Mouse (Mus musculus) urinary bladder, postnatal 14 days (tissue): Measurements from ENCODE around the gene Krt16.

Source experiments
- DNase-seq: peaks from one replicate; pipeline ENCODE4 v3.0.0; 2021; ENCODE audit warnings: low spot score

Gene Krt16

DNA sequence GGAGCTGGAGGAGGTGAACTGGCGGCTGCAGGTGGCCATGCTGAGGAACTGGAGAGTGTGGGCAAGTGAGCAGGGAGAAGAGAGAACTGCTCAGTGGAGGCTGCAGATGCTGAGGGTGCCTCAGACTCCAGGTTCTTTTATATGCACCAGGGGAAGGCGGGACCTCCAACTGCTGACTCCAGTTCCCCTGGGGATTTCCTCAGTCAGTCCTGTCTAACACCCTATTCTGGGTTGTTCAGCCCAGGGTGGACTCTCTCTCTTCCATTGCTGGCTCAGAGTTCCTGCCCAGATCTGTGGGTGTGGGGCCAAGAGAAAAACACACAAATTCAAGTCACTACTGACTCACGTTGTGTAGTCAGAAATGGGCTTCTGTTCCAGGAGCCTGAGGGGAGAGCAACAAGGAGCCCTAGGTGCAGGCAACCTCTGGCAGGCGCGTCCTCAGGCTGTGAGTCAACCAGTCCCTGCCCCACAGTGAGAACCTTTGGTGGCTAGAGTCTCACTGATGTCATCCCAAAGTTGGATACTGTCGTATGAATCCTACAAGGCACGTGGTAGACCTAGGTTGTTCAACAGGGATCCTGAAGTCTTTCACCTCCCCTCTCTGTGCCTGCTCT lies at the start of gene Krt16:
TSS of gene Krt16 (minus strand) at position 51 of the 614 bp plus-strand sequence.
- no peak for DNase-seq

DNA sequence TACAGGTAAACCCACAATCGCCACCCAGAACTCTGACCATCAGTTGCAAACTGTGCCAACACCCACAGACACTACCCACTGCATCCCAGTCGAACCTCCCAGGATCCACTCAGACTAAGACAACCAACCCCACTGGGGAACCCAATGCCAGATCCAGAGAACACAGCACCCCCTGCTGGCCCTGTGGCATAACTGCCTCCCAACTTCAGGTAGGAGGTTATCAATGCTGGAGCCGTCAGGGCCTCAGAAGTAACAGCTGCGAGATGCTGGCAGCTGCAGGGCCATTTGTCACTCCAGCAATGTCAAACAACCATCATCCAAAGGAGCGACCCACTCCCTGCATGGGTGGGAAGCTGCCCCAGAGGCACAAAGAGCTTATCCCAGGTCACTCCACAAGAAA lies 49.1 kb upstream of the Krt16 start:
- no peak for DNase-seq

- peak; percentile 89 for DNase-seq
Measured at GRCm38 (mm10) chr11:100295308-100295707, 46.6 kb upstream of the Krt16 start.

- DNase-seq: no peak
Measured at GRCm38 (mm10) chr11:100292884-100293283, 44.2 kb upstream of the Krt16 start.

GRCm38 (mm10) chr11:100290235-100290634 lies 41.5 kb upstream of the Krt16 start:
- no peak for DNase-seq

- DNase-seq: peak; percentile 92
Measured at GRCm38 (mm10) chr11:100288942-100289341, 40.2 kb upstream of the Krt16 start.

DNA sequence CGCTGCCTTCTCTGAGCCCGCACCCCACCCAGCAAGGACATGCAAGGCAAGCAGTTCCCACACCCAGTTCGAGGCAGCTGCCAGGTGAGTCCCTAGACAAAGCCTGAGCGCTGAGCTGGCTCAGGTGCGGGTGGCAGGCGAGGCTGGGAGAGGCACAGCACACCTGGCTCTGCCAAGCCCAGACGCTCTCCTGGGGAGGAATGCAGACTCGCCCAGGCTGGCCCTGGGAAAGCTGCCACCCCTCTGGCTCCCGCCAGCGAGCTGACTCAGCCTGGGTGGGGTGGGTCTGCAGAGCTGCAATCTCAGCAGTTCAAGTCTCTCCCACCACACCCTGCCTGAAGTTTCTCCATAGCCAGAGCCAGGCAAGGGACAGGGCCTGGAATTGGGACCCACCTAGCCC lies 38.3 kb upstream of the Krt16 start:
- peak; percentile 93 for DNase-seq

DNA sequence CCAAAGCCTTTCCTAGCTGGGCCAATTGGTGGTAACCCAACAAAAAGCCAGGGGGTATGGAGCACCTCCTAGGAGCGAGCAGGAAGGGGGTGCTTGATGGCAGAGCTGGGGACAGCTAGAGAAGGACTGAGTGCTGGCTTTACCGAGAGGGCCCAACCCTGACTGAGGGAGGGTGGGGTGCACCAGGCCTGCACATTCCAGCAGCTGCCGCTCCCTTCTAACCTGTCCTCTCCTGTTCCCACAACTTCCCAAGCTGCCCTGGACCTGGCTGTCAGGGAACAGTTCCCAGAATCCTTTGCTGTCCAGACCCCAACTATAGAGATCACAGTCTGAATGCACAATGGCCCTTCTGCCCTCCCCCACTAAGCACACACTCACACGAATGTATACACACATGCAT lies 36.3 kb upstream of the Krt16 start:
- DNase-seq: peak; percentile 64

DNA sequence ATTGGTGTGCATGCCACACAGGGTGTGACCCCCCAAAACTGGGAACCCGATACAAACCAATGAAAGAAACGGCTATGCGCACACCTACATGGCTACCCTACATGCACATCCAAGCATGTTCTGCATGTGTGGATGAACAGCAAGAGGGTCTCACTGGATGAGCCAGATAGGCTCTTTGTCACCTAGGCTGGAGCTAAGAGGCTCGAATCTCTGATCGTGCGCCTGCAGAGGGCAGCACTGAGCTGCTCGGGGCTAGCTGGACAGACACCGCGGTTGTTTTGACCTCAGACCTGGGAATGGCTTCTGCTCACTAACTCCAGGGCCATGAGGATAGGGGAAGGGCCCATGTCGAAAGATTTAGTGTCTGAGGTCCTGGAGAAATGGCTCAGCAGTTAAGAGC lies 33.8 kb upstream of the Krt16 start:
- peak; percentile 92 for DNase-seq

GRCm38 (mm10) chr11:100281596-100282544 lies 33.2 kb upstream of the Krt16 start:
- peak; percentile 91 for DNase-seq

DNA sequence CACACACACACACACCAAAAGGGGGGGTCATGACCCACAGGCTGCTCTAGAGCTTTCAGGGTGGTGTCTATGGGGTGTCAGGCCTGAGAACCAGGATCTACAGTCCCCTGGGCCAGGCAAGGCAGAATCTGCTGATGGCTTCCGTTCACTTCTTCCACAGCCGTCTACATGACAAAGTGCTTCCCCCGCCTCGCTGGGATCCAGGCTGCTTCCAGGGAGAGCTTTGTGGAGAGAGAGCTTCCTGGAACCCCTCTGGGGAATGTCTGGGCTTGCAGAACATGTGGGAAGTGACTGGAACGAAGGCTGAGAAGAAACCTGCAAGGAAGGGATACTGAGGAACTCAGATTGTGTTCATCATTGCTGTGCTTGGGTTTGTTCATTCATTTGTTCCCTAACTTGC lies 30.1 kb upstream of the Krt16 start:
- no peak for DNase-seq

GRCm38 (mm10) chr11:100277726-100278480 lies 29.2 kb upstream of the Krt16 start:
- DNase-seq: no peak

GRCm38 (mm10) chr11:100275466-100275865 lies 26.8 kb upstream of the Krt16 start:
- DNase-seq: no peak

DNA sequence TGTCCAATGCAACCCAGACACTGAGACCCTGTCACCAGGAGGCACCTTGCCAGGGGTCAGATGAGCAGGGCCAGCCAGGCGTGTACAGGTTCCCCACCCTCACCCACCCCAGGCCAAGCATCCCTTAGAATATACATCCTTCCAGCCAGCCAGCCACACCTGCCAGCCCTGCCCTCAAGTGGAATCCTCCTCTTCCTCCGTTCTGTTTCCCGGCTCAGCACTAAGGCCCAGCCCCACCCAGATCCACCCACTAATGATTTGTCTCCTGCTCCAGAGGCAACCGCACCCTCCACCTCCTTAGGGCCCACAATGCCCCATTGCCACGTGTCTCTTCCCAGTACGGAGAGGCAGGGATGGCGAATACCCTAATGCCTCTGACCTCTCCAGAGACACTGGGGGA lies 26.0 kb upstream of the Krt16 start:
- DNase-seq: no peak

DNA sequence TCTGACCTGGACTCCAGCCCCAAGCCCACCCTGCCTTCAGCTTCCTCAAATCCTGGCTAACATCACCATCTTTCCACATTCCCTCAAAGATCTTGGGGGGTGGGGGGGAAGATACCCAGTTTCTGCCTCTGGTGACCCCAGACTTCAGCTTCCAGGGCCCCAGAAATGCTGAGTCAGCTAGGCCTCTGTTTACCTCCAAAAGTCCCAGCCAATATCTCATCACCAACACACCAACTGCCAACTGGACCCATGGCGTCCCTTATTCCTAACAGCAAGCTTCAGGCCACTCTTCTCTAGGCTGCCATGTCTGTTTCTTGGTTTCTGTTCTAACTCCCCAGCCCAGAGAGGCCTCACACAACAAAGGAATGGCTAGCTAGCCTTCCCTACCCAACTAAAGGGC lies 23.2 kb upstream of the Krt16 start:
- no peak for DNase-seq

DNA sequence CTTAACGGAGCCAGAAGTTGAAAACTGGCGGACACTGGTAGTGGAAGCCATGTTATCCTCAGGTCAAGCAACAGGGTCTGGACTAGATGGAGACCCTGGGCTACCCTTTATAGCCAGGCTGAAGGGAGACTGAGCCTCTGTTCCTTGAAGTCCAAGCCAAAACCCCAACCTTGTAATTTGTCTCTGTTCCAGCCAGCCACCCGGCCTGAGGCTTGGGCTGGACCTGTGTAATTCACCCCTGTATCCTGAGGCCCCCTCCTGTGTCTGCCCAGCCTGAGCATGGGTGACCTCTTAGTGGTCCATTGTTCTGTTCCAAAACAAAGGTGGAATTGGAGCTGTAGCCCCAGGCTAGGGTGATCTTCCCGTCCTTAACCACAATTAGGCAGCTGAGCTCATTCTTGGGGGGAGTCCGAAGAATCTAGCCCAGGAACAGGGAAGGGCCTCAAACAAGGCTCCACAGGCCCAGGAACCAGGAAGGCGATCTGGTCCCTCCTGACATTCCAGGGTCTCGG lies 21.2 kb upstream of the Krt16 start, which contains the start of gene Krt42:
TSS of gene Krt42 (minus strand) at position 51 of the 512 bp plus-strand sequence.
- DNase-seq: no peak

DNA sequence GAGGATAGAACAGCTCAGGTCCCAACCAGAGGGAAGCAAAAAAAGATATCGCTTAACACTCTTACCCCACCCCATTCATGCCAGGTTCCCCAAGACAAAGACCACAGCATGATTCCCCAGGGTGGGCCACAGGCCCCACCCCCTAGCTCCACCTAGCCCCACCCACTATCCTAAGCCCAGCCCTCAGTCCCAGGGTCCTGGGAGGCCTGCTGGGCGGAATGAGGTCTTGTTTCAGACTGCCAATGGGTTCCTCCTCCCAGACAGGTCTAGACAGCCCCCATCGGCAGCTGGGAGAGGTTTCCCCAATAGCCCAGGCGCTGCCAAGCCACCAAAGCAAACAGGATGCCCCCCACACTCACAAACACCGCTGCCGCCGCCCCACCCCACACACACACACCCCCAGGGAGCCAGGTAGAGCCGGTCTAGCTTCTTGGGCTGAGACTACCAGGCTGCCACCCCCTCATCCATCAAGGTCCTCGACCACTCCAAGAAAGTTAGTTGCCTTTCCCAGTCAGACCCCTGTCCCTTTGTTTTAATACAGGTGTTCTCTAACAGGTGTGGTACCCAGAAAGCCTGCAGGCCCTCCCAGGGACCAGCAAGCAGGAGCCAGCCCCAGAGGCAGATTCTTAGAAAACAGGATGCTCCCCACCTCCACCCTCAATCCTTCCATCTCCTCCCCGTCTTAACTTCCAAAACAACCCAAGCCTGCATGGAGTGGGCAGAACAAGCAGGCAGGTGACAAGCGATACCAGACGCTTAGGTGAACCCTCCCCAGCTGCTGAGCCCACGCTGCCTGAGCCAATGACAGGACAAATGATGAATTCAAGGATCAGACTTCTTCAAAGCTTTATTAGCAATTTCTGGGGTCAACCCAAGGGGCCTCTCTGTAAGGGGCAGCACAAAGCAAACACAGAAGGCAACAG lies 13.6 kb upstream of the Krt16 start:
- DNase-seq: no peak

GRCm38 (mm10) chr11:100261235-100261605 lies 12.5 kb upstream of the Krt16 start:
- no peak for DNase-seq

GRCm38 (mm10) chr11:100260514-100261234 lies 12.0 kb upstream of the Krt16 start, which contains the start of gene Krt17:
Gene Krt17 (minus strand): TSS chr11:100261029.
- DNase-seq: no peak

DNA sequence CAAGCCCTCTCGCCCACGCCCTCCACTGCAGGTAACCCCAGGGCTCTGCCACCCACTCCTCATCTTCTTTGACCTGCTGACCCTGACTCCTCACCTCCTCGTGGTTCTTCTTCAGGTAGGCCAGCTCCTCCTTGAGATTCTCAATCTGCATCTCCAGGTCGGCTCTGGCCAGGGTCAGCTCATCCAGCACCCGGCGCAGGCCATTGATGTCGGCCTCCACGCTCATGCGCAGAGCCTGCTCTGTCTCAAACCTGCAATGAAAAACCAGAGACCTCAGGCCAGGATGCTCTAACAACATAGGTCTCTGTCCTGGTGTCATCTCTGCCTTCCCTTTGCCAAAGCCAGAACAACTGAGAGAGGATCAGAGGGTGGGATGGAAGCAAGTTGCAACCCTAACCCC lies 10.4 kb upstream of the Krt16 start:
- DNase-seq: no peak

DNA sequence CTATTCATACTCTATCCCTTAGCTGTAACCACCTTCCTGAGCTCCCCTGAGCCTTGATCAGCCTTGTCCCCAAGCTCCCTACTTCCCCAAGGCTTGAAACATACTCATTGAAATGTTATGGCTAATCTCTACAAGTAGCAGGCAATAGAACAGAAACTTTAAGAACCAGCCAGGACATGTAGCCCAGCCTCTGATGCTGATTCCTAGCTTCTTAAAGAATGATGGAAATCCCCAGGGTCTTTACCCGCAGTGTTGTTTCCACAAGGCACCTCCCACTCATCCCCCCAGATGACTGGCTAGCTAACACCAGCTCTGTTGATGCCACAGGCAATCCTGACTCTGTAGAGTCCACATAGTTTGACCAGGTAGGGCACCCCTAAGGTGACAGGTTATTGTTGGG lies 9.3 kb upstream of the Krt16 start:
- DNase-seq: no peak
